Mouse (Mus musculus) embryonic facial prominence, embryonic 11.5 days (tissue): ENCODE measurements at regions not wholly inside any gene's neighbourhood (a gene's known extent, or its start where the extent isn't known, plus 50 kb on each side); places are given as distances from the start of the nearest gene placed in this dataset.

Source experiments
- ATAC-seq: fragments of 200-750 bp; cut with Nextera tagmentation; replicated peaks from 2 replicates; pipeline ENCODE4 v1.8.0; 2017; ENCODE audit warnings: low read depth; ENCODE audit not compliant: insufficient number of reproducible peaks, low FRiP score, low TSS enrichment
- DNase-seq: peaks from one replicate; pipeline ENCODE4 v3.0.0-alpha.2; 2015; ENCODE audit warnings: low spot score
- H3K27ac ChIP-seq: fragments of 300-500 bp; sonication (generic); replicated peaks from 2 replicates; pipeline ENCODE4 v1.5.1; 2014; ENCODE audit warnings: mild to moderate bottlenecking, low read depth, low read length, control low read depth
- H3K27me3 ChIP-seq: fragments of 300-500 bp; sonication (generic); 2 replicates; pipeline ENCODE4 v1.6.1; 2014; ENCODE audit warnings: mild to moderate bottlenecking, low read length, moderate library complexity, mixed read lengths; ENCODE audit not compliant: control insufficient read depth, insufficient read depth
- H3K36me3 ChIP-seq: fragments of 300-500 bp; sonication (generic); replicated peaks from 2 replicates; pipeline ENCODE4 v1.6.1; 2014; ENCODE audit warnings: low read depth, mild to moderate bottlenecking, low read length, moderate library complexity, mixed read lengths; ENCODE audit not compliant: control insufficient read depth, insufficient read depth
- H3K4me1 ChIP-seq: fragments of 300-500 bp; sonication (generic); 2 replicates; pipeline ENCODE4 v1.6.1; 2014; ENCODE audit warnings: low read length, mixed read lengths; ENCODE audit not compliant: control insufficient read depth, insufficient read depth
- H3K4me2 ChIP-seq: fragments of 300-500 bp; sonication (generic); 2 replicates; pipeline ENCODE4 v1.6.1; 2014; ENCODE audit warnings: low read depth, mild to moderate bottlenecking, control low read depth, low read length, moderate library complexity
- H3K4me3 ChIP-seq: fragments of 300-500 bp; sonication (generic); 2 replicates; pipeline ENCODE4 v1.5.1; 2014; ENCODE audit warnings: low read depth, low read length, control low read depth
- H3K9ac ChIP-seq: fragments of 300-500 bp; sonication (generic); replicated peaks from 2 replicates; pipeline ENCODE4 v1.6.1; 2014; ENCODE audit warnings: mild to moderate bottlenecking, control low read depth, low read length
- H3K9me3 ChIP-seq: fragments of 300-500 bp; sonication (generic); replicated peaks from 2 replicates; pipeline ENCODE4 v1.6.1; 2016; ENCODE audit warnings: mild to moderate bottlenecking, low read length, inconsistent platforms, mixed read lengths; ENCODE audit not compliant: control insufficient read depth
- WGBS: fragments of 180-500 bp; shearing (Covaris S2); extraction: QIAGEN DNeasy Blood & Tissue Kit; methylation state at CpG from one replicate; pipeline ENCODE4 v1.1.7; 2014; 5-methylcytosine and 5-hydroxymethylcytosine counted together

DNA sequence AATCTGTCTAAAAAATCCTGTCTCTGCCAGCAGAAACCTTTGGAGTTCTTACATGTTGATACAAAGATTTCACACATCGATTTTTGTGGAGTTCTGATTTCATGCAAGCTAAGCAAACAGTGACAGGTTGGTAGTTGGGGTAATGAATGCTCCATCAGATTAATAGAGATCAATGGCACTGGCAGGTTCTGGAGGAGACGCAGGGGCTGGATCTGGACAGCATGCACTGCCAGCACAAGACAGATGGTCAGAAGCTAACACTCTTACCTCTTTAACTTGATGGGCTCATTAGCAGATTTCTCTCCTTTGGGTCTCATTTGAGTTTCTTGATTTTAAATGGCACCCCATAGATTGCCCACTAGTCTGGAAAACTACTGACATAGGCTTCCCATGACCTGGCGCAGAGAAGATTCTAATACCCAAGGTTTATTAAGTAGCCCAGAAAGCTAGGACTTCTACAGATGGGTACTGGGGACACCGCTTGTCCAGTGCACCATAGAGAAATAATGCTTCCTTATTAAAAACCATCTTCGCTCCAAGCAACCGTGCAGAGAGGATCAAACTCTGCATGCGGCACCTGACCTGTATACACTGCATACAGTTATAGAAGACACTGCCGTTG is 351.7 kb downstream of the Sorl1 start:
- H3K9ac ChIP-seq, result no peak overlapping the region
- no peak overlapping the region for H3K4me3 ChIP-seq
- H3K27ac ChIP-seq, result no peak overlapping the region
- DNase-seq (no peak), ATAC-seq (no peak)
- no peaks in the 10 kb centered on the region for H3K9me3 ChIP-seq
- H3K36me3 ChIP-seq, result no peaks in the 10 kb centered on the region
- WGBS, result 95% methylated on average over 8 of the region's 8 CpGs
- H3K27me3 ChIP-seq, result no peaks in the 10 kb centered on the region
- H3K4me1 ChIP-seq, result no peaks in the 10 kb centered on the region
- H3K4me2 ChIP-seq, result no peak overlapping the region

DNA sequence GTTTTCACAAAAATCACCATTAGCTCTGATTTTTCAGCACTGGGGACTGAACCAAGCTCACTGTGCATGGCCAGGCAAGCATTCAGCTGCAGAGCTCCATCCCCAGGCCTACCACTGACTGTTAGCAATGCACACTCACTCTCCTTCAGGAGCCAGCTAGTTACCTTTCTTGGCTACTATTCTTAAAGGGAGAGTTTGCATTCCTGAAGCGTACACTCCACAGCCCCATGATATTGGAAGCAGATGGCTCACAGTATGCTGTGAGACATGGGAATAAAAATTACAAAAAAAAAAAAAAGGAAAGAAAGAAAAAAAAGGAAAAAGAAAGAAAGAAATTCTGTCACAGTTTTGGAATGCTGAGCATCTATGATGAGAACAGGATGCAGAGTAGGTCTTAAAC is 352.8 kb downstream of the Sorl1 start:
- WGBS, result 46% methylated on average over 1 of the region's 1 CpGs
- no peak overlapping the region for H3K4me3 ChIP-seq
- no peak overlapping the region for H3K9ac ChIP-seq
- no peaks in the 10 kb centered on the region for H3K9me3 ChIP-seq
- H3K36me3 ChIP-seq, result no peaks in the 10 kb centered on the region
- H3K4me2 ChIP-seq, result no peak overlapping the region
- H3K27me3 ChIP-seq, result no peaks in the 10 kb centered on the region
- ATAC-seq (no peak), DNase-seq (peak; percentile 70)
- H3K27ac ChIP-seq, result 0 out of 2 replicates have a peak overlapping the region, but pooled peaks have one; percentile 5
- H3K4me1 ChIP-seq, result no peaks in the 10 kb centered on the region

DNA sequence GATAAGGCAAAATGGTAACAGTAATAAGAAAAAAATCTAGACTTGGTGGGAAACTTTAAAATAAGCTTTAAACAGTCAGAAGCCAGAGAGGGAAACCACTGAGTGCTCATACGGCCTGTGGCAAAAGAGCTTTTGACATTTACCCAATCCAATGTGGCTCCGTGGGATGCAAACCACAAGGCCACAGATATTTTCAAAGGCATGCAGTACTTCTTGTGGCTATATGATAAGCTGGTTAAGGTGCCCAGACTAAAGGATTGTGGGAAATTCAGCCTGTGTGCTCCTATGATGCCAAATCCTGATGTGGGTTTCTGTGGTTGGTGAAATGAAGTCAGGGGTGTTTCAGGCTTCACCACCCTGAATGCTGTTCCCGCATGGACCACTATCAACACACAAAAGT is 355.8 kb downstream of the Sorl1 start:
- Histone ChIP-seq H3K9ac (no peak overlapping the region), H3K4me2 (no peak overlapping the region), H3K9me3 (no peaks in the 10 kb centered on the region), H3K27ac (no peak overlapping the region), H3K36me3 (no peaks in the 10 kb centered on the region), H3K27me3 (no peaks in the 10 kb centered on the region), H3K4me3 (no peak overlapping the region), H3K4me1 (no peaks in the 10 kb centered on the region)
- 90% methylated on average over 3 of the region's 3 CpGs for WGBS
- no peak for ATAC-seq
- no peak for DNase-seq

DNA sequence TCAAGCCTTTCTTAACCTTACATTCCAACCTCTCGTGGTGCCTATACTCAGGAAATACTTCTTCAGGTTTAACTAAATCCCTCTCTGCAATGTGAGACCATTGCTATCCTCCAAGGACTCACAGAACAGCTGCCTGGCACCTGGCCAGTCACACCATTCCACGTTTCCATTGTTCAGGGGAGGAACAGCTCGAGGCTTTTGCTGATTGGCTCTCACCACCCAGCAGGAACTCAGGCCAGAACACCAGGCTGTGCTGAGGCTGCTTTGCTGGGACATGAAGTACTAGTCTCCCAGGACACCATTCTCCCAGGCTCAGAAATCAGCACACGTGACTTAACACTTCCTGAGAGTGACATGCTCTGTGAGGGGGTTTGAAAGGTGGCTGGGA is 357.6 kb downstream of the Sorl1 start:
- Histone ChIP-seq H3K4me3 (no peak overlapping the region), H3K27me3 (no peaks in the 10 kb centered on the region), H3K27ac (peak overlapping the region; percentile 52), H3K4me2 (no peak overlapping the region), H3K9ac (no peak overlapping the region), H3K9me3 (no peaks in the 10 kb centered on the region), H3K36me3 (no peaks in the 10 kb centered on the region), H3K4me1 (no peaks in the 10 kb centered on the region)
- WGBS, result 10% methylated on average over 4 of the region's 4 CpGs
- ATAC-seq (peak; percentile 92), DNase-seq (peak; percentile 83)

DNA sequence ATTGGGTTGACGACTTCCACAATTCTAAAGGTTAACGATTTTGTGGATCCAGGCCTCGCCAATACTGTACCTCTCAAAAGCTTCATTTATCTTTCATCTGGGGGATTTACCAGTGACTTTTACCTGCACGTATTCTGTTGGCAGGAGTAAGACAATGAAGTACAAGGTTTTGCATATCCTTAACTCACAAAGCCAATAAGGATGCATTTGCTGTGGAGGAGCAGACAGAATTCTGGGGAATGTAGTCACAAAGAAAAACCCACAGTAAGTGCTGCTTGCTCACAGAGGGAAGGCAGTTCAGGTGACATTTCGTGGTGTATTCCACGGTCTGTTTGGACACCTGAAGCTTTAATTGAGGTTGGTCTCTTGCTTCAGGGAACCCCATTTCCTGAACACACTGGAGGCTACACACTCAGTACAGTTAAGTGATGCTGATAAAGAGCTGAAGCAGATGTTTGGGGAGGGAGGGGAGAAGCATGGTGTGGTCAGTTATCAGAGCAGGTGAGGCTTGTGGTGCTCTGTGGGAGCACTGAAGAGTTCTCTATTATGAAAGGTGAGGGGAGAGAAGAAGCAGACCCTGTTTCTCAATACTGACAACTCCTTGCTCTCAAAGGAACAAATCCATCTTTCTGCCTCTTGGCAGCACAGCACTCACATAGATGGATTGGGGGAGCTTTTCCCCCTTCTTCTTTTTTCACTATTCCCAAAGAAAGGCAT is 358.1 kb downstream of the Sorl1 start:
- no peaks in the 10 kb centered on the region for H3K4me1 ChIP-seq
- H3K4me2 ChIP-seq, result no peak overlapping the region
- no peak overlapping the region for H3K9ac ChIP-seq
- H3K36me3 ChIP-seq, result no peaks in the 10 kb centered on the region
- H3K9me3 ChIP-seq, result no peaks in the 10 kb centered on the region
- no peak overlapping the region for H3K4me3 ChIP-seq
- ATAC-seq (no peak; the same call in 1 of the 2 replicates), DNase-seq (peak; percentile 4)
- H3K27ac ChIP-seq, result peak overlapping the region; percentile 42
- H3K27me3 ChIP-seq, result no peaks in the 10 kb centered on the region
- 72% methylated on average over 6 of the region's 6 CpGs for WGBS

DNA sequence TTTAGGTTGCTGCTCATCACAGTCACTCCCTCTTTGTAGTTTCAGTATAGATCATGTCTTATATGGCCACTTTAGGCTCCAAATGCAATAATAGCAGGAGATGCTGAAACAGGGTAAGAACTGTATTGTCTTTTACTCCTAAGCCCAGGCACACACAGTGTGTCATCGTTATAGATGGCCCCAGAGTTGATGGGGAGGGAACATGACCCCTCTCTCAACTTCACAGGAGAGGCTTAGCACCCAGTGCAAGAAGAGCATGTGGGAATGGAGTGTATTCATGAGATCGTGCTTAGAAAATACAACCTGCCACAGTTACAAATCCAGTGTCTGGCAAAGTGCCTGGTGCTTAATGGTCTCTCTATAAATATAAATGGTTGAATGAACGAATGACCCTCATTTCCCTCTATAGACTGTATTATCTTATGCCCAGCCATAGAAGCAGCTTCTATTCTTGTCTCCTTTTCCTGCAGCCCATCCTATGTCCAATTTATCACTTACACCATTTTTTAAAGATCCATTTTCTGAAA is 363.0 kb downstream of the Sorl1 start:
- Histone ChIP-seq H3K36me3 (no peaks in the 10 kb centered on the region), H3K4me3 (no peak overlapping the region), H3K27ac (no peak overlapping the region), H3K9ac (no peak overlapping the region), H3K4me2 (no peak overlapping the region), H3K27me3 (no peaks in the 10 kb centered on the region), H3K4me1 (no peaks in the 10 kb centered on the region), H3K9me3 (no peaks in the 10 kb centered on the region)
- DNase-seq (no peak), ATAC-seq (no peak)
- 83% methylated on average over 3 of the region's 3 CpGs for WGBS

DNA sequence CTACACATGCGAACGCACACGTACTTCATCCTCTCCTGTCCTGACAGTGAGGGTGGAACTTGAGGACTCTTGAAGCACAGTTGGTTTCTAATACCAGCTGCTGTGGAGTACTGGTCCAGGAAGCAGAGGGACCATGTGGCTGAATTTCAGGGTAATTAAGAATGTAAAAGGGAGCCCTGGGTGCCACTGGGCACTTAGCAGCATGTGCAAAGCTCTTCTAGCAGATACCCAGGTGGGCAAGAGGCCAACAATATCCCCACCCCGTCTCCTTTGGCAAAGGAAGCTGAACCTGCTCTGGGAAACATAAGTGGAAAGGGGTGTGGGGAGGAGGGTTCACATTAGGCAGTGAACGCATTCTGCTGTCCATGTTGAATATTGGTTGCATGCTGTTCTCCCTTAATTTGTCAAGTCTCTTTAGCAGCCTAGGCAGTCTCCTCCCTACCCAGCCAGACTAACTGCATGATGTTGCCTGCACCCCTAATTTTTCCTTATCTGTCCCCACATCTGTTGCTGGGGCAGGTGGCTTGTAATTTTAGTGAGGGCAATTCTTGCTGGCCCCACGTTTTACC is 369.6 kb downstream of the Sorl1 start:
- no peak overlapping the region for H3K4me2 ChIP-seq
- no peak overlapping the region for H3K4me3 ChIP-seq
- no peaks in the 10 kb centered on the region for H3K4me1 ChIP-seq
- no peaks in the 10 kb centered on the region for H3K36me3 ChIP-seq
- 74% methylated on average over 6 of the region's 6 CpGs for WGBS
- no peak overlapping the region for H3K27ac ChIP-seq
- no peaks in the 10 kb centered on the region for H3K9me3 ChIP-seq
- DNase-seq (no peak), ATAC-seq (no peak)
- H3K9ac ChIP-seq, result no peak overlapping the region
- no peaks in the 10 kb centered on the region for H3K27me3 ChIP-seq
